Mouse (Mus musculus) stomach, embryonic 16.5 days (tissue): ENCODE results near the gene Rps19bp1. TPM values are rescaled to one million over a fixed set of nuclear protein-coding genes. Genes with fewer than 3 reads are reported as not detected.

Experiments
- ATAC-seq: fragments of 200-750 bp; cut with Nextera tagmentation; 2 replicates; pipeline ENCODE4 v1.8.0; 2017; ENCODE audit warnings: moderate number of reproducible peaks, moderate TSS enrichment; ENCODE audit not compliant: insufficient read depth, low FRiP score
- H3K27ac ChIP-seq: fragments of 300-500 bp; sonication (generic); 2 replicates; pipeline ENCODE4 v1.5.1; 2014; ENCODE audit warnings: low read length
- H3K27me3 ChIP-seq: fragments of 300-500 bp; sonication (generic); 2 replicates; pipeline ENCODE4 v1.6.1; 2014; ENCODE audit warnings: low read length, control low read depth, mixed read lengths; ENCODE audit not compliant: control insufficient read depth, insufficient read depth
- H3K36me3 ChIP-seq: fragments of 300-500 bp; sonication (generic); 2 replicates; pipeline ENCODE4 v1.6.1; 2014; ENCODE audit warnings: low read length; ENCODE audit not compliant: control insufficient read depth, insufficient read depth
- H3K4me1 ChIP-seq: fragments of 300-500 bp; sonication (generic); 2 replicates; pipeline ENCODE4 v1.6.1; 2014; ENCODE audit warnings: low read length, control low read depth, mixed read lengths; ENCODE audit not compliant: control insufficient read depth, insufficient read depth
- H3K4me2 ChIP-seq: fragments of 300-500 bp; sonication (generic); 2 replicates; pipeline ENCODE4 v1.6.1; 2014; ENCODE audit warnings: low read depth, low read length, mixed read lengths
- H3K4me3 ChIP-seq: fragments of 300-500 bp; sonication (generic); replicated peaks from 2 replicates; pipeline ENCODE4 v1.5.1; 2014; ENCODE audit warnings: mild to moderate bottlenecking, low read length
- H3K9ac ChIP-seq: fragments of 300-500 bp; sonication (generic); 2 replicates; pipeline ENCODE4 v1.6.1; 2014; ENCODE audit warnings: low read length
- H3K9me3 ChIP-seq: fragments of 300-500 bp; sonication (generic); replicated peaks from 2 replicates; pipeline ENCODE4 v1.6.1; 2016; ENCODE audit warnings: low read length, control low read depth; ENCODE audit not compliant: control insufficient read depth
- WGBS: fragments of 180-500 bp; shearing (Covaris S2); extraction: QIAGEN DNeasy Blood & Tissue Kit; methylation state at CpG from one replicate; pipeline ENCODE4 v1.1.7; 2014; 5-methylcytosine and 5-hydroxymethylcytosine counted together
- polyA plus RNA-seq: library from polyadenylated mRNA; unstranded; fragments of >200 nt; fragmentation: Nextera tagmentation; extraction: Ambion mirVana; gene quantifications from 2 replicates; pipeline ENCODE4 v1.2.1, GENCODE M21; 2015

Rps19bp1 gene
- polyA plus RNA-seq, 1 experiment from 2014 or later: 51.1 TPM

DNA sequence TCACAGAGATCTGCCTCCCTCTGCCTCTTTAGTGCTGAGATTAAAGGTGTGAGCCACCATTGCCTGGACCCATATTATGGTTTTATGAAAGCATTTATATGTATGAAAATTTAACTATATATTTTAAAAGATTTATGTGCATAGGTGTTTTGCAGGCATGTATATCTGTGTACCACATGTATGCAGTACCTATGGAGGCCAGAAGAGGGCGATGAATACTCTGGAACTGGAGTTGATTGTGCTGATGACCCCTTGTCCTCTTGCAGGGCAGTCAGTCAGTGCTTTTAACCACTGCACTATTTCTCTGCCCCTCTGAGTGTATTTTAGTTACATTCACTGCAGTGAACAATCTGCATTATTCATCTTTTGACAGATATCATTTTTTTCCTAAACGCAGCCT is 38.3 kb downstream of the Rps19bp1 start:
- Histone ChIP-seq H3K9me3 (no peaks in the 10 kb centered on the region), H3K4me2 (no peak overlapping the region), H3K27me3 (no peaks in the 10 kb centered on the region), H3K9ac (no peak overlapping the region), H3K4me3 (no peak overlapping the region), H3K27ac (no peak overlapping the region), H3K36me3 (no peaks in the 10 kb centered on the region), H3K4me1 (no peaks in the 10 kb centered on the region)
- 49% methylated on average over 2 of the region's 2 CpGs for WGBS
- no peak for ATAC-seq

DNA sequence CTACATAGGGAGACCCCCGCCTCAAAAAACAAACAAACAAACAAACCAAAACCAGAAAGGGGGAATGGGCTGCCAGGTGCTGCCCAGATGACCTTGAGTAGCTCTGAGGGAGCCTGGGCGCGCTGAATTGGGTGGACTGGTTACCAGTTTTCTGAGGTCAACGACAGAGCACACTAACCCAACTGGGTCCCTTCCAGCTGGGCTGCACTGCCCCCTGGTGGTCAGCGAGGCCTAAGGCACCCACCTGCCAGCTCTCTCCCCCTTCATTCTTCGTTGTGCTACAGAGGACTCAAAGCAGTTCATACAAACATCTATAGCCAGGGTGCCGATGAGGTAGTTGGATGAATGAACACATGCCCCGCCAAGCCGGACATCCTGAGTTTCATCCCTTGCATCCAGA is 38.9 kb downstream of the Rps19bp1 start:
- Histone ChIP-seq H3K4me1 (no peaks in the 10 kb centered on the region), H3K9me3 (no peaks in the 10 kb centered on the region), H3K27ac (no peak overlapping the region), H3K4me3 (no peak overlapping the region), H3K4me2 (no peak overlapping the region), H3K27me3 (no peaks in the 10 kb centered on the region), H3K36me3 (no peaks in the 10 kb centered on the region), H3K9ac (no peak overlapping the region)
- peak; percentile 59; the same call in 1 of the 2 replicates for ATAC-seq
- WGBS: 28% methylated on average over 9 of the region's 9 CpGs

GRCm38 (mm10) chr15:80223751-80224150 is 40.4 kb downstream of the Rps19bp1 start:
- Histone ChIP-seq H3K9ac (no peak overlapping the region), H3K36me3 (no peaks in the 10 kb centered on the region), H3K4me1 (peaks cover 8% of the 10 kb centered on the region; the same call in 1 of the 2 replicates), H3K4me2 (no peak overlapping the region), H3K27me3 (no peaks in the 10 kb centered on the region), H3K27ac (no peak overlapping the region), H3K9me3 (no peaks in the 10 kb centered on the region), H3K4me3 (no peak overlapping the region)
- 88% methylated on average over 7 of the region's 7 CpGs for WGBS
- no peak for ATAC-seq

DNA sequence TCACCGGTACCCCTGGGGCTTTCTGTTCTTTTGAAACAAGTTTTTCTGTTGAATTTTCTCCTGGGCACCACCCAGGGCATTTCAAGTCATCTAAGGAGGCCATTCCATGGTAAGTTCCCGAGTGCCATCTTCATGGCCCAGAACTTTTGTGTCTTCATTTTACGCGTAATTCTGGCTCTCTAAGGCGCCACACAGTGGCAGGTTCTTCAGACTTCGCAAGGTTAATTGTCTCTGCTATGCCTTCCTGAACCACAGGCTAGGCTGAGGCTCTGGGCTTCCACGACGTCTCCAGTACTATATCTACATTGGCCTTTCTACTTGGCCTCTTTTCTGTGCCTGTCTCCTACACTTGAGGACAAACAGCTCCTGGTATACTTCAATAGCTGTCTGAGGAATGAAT is 43.1 kb downstream of the Rps19bp1 start:
- WGBS: 70% methylated on average over 8 of the region's 8 CpGs
- no peak for ATAC-seq
- H3K36me3 ChIP-seq: no peaks in the 10 kb centered on the region

DNA sequence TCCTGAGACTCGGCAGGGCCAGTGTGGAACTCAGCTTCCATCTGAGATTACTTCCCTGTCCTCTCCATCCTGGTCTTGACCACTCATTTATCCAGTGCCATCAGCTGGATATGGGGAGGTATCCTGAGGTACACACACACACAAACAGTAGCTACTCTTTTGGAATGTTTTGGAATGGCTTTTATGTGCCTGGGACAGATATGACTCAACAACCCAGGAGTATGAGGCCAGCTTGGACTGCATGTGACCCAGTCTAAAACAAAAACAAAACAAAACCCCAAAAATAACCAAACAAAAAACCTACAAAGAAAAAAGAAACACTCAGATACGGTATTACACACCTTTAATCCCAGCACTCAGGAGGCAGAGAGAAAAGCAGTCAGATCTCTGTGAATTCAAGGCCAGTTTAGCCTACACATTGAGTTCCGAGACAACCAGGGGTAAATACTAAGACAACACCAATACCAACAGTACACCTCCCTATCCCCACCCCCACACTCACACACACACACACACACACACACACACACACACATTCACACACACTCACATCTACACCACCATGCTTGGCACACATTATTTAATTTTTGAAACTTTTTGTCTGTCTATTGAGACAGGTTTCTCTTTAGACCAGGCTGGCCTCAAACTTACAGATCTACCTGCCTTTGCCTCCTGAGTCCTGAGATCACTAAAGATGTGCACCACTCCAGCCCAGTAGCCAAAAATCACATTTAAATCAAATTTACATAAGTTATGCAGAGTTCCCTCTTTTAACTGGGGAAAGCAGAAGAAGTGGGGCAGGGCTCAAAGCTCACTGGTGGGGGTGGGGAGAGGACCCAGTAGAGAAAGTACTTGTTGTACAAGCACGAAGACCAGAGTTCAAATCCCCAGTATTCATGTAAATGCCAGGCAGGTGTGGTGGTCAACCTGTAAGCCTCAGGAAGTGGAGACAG is 44.1 kb downstream of the Rps19bp1 start:
- Histone ChIP-seq H3K9ac (peak overlapping the region; percentile 42; the same call in 1 of the 2 replicates), H3K36me3 (no peaks in the 10 kb centered on the region), H3K4me1 (peaks cover 8% of the 10 kb centered on the region; the same call in 1 of the 2 replicates), H3K4me2 (0 out of 2 replicates have a peak overlapping the region, but pooled peaks have one; percentile 21), H3K9me3 (no peaks in the 10 kb centered on the region), H3K27me3 (no peaks in the 10 kb centered on the region), H3K27ac (peak overlapping the region; percentile 21; the same call in 1 of the 2 replicates), H3K4me3 (no peak overlapping the region)
- no peak for ATAC-seq
- WGBS: 56% methylated on average over 4 of the region's 4 CpGs

More for the DNA sequence above, 43.1 kb downstream of the Rps19bp1 start:
- H3K4me2 ChIP-seq: no peak overlapping the region
- no peaks in the 10 kb centered on the region for H3K27me3 ChIP-seq
- peaks cover 8% of the 10 kb centered on the region; the same call in 1 of the 2 replicates for H3K4me1 ChIP-seq
- no peak overlapping the region for H3K9ac ChIP-seq
- H3K4me3 ChIP-seq: no peak overlapping the region
- no peaks in the 10 kb centered on the region for H3K9me3 ChIP-seq
- no peak overlapping the region for H3K27ac ChIP-seq

GRCm38 (mm10) chr15:80219211-80219610 is 44.9 kb downstream of the Rps19bp1 start:
- H3K27ac ChIP-seq: peak overlapping the region; percentile 21; the same call in 1 of the 2 replicates
- H3K36me3 ChIP-seq: no peaks in the 10 kb centered on the region
- H3K27me3 ChIP-seq: no peaks in the 10 kb centered on the region
- peak overlapping the region; percentile 21; the same call in 1 of the 2 replicates for H3K4me2 ChIP-seq
- peak; percentile 34; the same call in 1 of the 2 replicates for ATAC-seq
- 21% methylated on average over 14 of the region's 14 CpGs for WGBS
- H3K9me3 ChIP-seq: no peaks in the 10 kb centered on the region
- H3K9ac ChIP-seq: peak overlapping the region; percentile 42; the same call in 1 of the 2 replicates
- peaks cover 8% of the 10 kb centered on the region; the same call in 1 of the 2 replicates for H3K4me1 ChIP-seq
- no peak overlapping the region for H3K4me3 ChIP-seq

- WGBS: 88% methylated on average over 10 of the region's 10 CpGs
- no peak overlapping the region for H3K4me3 ChIP-seq
- ATAC-seq: no peak
- no peak overlapping the region for H3K9ac ChIP-seq
- H3K4me2 ChIP-seq: no peak overlapping the region
- no peak overlapping the region for H3K27ac ChIP-seq
- H3K9me3 ChIP-seq: no peaks in the 10 kb centered on the region
- H3K27me3 ChIP-seq: no peaks in the 10 kb centered on the region
- H3K4me1 ChIP-seq: peaks cover 8% of the 10 kb centered on the region; the same call in 1 of the 2 replicates
- H3K36me3 ChIP-seq: no peaks in the 10 kb centered on the region; the same call in 1 of the 2 replicates
Measured at GRCm38 (mm10) chr15:80217476-80217875, 46.6 kb downstream of the Rps19bp1 start.

DNA sequence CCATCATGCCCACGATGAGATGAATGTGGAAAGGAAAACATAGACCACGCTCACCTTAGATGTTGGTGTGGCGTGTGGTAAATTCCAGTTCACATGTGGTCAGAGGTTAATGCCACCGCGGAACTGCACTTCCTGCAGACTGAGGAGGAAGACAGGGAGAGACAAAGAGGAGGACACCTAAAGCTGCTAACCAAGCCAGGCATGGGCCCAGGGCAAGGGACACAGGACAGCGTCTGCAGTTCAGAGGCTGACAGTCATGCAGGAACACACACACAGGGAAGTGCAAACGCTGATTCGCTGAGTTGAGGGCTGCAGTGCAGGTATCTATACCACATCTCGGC is 47.7 kb downstream of the Rps19bp1 start:
- no peak overlapping the region for H3K9ac ChIP-seq
- H3K4me3 ChIP-seq: no peak overlapping the region
- no peaks in the 10 kb centered on the region; the same call in 1 of the 2 replicates for H3K36me3 ChIP-seq
- peaks cover 8% of the 10 kb centered on the region; the same call in 1 of the 2 replicates for H3K4me1 ChIP-seq
- H3K27me3 ChIP-seq: no peaks in the 10 kb centered on the region
- no peaks in the 10 kb centered on the region for H3K9me3 ChIP-seq
- H3K27ac ChIP-seq: no peak overlapping the region
- no peak overlapping the region for H3K4me2 ChIP-seq
- 62% methylated on average over 9 of the region's 9 CpGs for WGBS
- ATAC-seq: no peak
